Mouse (Mus musculus): ENCODE measurements at regions not wholly inside any gene's neighbourhood (a gene's known extent, or its start where the extent isn't known, plus 50 kb on each side); places are given as distances from the start of the nearest gene placed in this dataset.

DNA sequence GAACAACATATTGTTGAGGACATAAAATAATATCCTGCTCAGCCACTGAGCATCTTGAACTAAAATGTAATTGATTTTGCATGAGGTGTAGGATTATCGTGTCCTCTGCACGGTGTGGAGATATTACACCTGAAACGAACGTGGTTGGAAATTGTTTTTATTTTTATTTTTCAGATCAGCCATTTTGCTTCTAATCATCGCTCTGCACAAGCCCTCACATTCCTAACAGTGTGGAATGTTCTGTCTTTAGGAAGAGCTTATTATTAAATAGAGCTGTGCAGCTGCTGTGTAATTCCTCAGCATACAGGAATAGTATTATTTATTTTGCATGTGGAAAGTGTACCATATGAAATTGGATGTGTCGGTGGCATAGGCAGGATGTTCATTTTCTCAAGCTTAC, 1014.3 kb downstream of the Adgrl2 start:
- DNase-seq (ENCODE audit: low read depth, low spot score), result no peak

DNA sequence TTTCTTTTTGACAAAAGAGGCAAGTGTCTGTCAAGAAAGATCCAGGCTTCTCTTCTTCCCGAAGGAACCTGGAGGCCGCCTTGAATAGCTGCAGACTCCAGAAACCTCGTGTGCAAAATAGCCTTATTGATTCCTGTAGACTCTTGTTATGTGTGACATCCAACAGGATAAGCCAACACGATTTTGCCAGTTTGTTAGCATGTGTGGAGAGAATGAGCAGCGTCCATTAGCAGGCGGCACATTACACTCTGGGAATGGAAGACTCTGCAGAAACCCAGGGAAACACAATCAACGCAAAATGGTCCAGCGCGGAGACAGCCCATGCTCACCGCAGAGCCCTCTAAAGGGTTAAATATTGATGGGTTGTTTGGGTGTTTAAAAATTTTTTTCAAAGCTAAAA, 1014.9 kb downstream of the Adgrl2 start:
- DNase-seq (ENCODE audit: low read depth, low spot score), result no peak

DNA sequence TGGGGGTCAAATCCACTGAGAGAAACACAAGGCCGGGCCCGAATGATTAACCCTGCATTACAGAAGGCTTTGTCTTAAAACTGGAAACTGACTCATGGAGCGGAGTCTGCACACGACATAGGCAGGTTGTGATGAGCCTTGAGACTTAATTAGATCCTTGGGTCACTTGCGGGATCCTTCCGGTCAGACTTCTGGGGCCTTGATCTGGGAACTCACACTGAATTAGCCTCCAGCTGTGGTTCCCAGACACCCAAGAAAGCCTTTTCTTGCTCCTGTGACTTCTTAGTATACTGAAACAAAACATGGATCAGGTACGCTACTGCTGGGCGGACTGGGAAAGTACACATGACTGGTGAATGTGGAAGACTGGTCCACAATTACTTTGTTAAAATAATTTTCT, 1015.8 kb downstream of the Adgrl2 start:
- no peak for DNase-seq (ENCODE audit: low read depth, low spot score)

DNA sequence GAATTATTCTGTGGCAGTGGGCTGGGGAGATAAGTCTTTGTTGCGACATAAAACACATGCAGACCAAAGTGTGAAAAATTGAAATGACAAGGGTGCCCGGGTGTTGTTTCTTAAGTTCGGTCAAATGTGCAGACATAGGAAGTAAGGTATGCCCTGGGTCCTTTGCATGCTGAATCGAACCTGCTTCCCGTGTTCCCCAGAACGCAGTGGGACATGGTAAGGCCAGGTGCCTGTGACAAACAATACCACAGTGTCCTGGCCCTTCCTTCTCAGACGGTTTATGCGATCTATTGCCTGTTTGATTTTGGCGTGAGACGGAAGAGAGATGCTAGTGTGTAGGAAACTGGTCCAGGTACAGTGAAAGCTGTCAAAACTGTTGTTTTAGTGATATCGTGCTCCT, 1022.1 kb downstream of the Adgrl2 start:
- DNase-seq (ENCODE audit: low read depth, low spot score), result no peak

DNA sequence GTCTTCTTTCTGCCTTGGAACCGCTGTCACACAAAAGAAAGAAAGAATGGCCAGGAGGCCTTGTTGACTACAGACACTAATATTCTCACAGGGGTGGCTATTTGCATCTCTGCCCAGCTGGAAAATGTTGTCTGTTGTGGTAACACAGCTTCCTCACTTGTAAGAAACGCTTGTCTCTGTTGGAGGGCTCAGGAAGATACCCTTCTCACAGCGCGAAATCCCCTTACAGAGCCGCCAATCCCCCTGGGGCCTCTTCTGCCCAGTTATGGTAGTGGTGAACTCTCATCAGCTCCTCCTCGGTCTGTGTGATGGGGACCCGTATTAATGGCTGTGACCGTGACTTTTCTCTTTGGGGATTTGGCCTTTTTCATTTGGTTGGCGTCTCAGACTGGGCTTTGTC, 1022.5 kb downstream of the Adgrl2 start:
- DNase-seq (ENCODE audit: low read depth, low spot score), result no peak

DNA sequence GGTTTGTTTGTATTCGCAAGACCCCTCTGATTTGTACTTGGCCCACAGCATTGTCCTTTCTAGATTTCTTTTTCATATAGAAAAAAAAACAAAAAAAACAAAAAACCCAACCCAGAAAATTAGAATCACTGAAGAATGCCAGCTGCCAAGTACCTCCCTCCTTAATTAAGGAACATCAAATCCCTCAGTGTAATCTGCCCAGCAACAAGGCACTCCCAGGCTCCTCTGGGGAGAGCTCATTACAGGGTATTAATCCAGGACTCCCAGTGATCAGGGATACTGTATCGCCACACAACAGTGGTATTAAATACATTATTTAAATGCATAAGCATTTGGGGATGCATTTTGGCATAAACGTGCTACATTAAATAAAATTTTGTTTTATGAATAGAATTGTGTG, 1023.1 kb downstream of the Adgrl2 start:
- DNase-seq (ENCODE audit: low read depth, low spot score), result no peak

DNA sequence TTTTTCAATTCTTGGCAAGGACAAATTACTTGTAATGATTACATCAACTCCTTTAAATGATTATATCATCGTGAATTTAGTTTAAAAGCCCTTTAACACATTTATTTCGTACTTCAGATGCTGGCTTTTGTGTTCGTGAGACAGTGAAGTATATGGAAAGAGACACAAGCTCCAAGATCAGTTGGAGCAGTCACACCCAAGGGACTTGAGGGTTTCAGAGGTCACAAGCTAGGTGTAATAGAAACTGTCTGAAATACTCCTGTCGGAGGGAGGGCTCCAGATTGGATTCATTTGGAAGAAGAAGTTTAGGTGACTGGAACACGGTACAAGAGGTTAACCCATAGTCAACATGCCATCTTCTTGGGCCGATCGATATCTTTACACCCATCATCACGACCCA, 1023.5 kb downstream of the Adgrl2 start:
- no peak for DNase-seq (ENCODE audit: low read depth, low spot score)

DNA sequence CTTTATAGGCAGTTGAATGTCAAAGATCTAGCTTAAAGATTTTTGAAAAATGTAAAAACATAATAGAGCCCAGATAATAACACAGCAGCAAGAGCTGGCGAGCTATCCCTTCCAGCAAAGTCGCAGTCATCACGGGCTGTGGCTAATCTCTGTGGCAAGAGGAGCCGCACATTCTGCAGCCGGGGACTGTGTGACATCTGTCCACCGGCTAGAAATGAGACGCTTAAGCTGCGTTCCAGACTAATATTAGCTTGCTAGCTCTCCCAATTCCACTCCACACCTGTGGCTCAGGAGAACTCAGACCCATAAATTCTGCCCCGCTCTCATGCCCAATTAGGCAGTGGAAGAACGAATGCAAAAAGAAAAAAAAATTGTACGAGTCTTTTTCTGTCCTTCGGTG, 1024.0 kb downstream of the Adgrl2 start:
- DNase-seq (ENCODE audit: low read depth, low spot score), result no peak

DNA sequence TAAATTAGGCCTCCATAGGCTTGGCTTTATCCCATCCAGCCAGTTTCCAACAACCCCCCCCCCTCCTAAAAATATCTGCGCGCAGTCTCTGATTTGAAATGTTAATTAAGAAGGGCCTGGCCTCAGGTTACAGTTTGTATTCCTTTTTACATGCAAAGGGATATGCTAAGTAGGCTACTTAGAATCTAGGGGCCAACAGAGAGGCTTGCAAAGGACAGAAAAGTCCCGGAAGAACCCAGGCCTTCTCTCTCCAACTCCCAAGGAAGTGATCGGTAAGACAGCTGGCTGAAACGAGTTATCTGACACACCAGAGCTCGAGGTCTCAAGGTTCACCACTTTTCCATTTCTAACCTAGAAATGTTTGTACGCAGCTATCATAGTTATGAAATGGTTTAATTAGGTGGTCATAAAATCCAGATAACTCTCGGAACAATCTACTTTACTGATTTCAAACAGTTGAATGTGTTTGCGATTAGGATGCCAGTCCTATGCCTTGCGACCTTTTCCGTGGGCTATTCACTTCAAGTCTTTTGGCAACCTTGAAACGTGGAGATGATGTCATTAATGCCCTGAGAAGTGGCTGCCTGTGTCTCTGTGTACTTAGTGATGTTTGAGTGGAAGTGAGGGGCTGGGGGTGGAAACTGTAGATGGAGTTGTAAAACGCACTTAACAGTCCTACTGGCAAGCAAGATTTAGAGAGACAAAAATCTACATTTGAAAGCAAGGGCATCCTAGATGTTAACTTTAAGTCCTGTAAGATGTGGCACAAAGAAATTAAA, 1026.5 kb downstream of the Adgrl2 start:
- DNase-seq (ENCODE audit: low read depth, low spot score), result peak; percentile 90

DNA sequence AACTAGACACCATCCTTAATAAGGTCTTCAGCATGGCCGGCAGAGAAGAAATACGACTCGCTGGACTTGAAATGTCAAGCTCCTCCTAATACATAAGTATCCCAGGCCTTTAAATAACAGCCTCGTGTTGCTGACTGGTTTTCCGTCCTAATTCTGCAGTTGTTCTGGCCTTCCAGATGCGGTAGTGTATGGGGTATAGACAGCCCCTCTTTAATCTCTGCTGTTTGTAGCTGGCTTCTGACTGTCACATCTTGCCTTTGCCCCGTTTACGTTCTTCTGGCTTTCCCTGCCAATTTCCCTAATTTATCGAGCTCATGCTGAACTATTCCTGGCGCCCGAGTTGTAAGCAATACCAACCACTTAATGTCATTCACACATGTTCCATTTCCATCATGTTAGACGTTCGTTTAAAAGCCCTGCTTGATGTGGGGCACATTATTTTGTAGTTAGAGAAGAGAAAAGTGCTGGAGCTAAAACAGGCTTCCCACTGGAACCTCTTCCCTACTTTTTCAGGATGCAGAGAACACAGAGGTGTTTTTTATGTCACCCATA, 1042.2 kb downstream of the Adgrl2 start:
- DNase-seq (ENCODE audit: low read depth, low spot score), result no peak

DNA sequence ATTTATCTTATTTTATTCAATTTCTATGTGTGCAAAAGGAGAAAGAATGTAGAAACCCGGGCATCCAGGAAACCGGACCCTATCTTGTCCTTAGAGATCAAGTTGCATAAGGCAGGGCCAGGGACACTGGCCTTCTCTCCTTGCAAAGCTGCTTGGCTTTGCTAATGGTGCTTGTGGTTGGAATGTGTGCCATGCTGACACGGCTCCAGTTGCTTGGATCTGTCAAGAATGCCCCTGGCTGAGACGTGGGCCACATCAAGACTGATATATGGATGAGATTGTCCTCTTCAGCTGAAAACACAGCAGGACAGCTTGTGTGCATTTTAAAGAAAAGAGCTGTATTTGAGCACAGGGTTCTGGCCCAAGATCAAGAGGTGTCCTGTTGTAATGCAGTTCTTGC, 1047.0 kb downstream of the Adgrl2 start:
- DNase-seq (ENCODE audit: low read depth, low spot score), result no peak

DNA sequence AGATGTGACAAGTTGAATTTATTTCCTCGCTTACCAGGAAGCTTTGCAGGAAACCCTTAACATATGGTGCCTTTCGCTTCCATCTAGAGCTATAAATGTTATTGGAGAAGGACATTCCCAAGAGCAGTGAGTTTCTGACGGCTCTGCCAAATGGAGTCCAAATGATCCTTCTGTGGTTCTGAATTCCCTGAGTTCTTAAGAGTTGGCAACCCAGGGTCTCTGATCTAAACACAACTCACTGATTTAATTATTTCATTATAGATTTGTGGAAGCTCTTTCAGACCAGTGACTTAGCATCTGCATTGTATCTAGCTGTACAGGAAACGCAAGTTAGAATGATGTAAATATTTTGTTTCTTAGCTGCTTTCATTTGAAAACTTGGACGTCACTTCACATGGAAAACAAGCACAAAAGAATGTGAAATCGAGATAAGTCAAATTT, 1059.5 kb downstream of the Adgrl2 start:
- DNase-seq (ENCODE audit: low read depth, low spot score), result no peak

DNA sequence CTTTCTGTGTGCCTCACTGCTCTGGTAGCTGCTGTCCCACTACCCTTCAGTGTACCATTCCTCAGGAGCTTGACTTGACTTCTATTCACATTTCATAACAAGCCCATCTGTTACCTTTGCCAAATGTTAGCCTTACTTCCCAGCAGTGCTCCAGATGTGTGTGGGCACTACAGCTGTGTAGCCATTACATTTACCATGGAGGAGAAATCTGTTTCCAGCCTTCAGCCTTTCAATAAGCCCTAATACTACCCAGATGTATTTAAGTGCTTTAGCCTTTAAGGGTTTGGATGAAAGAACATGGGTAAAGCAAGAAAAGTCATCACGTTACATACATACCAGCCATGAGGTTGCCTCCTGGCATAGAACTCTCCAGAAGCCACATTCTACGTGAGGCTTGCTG, 1068.0 kb downstream of the Ttll7 start:
- DNase-seq (ENCODE audit: low read depth, low spot score), result no peak

DNA sequence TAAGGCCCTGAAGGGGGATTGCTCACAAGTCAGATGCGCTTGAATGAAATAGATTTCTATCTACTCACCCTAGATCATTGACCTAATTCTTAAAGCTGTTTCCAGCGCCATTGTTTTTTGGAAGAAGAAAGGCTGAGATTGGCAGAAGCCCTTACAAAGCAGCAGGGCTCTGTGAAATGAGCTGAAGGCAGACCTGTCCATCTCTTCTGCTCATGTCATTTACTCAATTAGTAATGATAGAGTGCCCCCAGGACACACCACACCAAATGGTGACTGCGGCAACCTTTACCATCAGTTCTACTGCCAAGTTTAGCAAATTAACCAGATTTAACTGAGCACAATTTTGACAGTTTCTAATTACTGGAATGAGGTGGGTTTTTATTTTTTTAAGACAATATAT, 1067.5 kb downstream of the Ttll7 start:
- DNase-seq (ENCODE audit: low read depth, low spot score), result no peak

DNA sequence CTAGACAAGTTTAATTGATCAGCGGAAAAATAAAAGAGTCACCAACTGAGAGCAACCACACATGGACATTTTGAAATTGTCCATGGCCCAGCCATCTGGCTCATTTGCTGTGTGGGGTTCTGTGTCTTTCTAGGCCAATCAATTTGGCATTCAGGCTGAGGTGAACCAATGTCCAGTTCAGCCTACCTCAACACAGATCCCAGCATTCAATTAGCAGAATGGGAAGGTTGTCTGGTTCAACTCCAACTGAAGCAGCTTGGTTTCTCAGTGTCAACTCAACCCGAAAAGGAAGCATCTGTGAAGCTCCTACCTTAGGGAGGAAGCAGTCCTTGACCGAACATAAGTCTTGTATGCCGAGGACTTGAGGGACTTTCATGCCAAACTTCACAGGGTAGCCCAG, 1067.0 kb downstream of the Ttll7 start:
- DNase-seq (ENCODE audit: low read depth, low spot score), result no peak

DNA sequence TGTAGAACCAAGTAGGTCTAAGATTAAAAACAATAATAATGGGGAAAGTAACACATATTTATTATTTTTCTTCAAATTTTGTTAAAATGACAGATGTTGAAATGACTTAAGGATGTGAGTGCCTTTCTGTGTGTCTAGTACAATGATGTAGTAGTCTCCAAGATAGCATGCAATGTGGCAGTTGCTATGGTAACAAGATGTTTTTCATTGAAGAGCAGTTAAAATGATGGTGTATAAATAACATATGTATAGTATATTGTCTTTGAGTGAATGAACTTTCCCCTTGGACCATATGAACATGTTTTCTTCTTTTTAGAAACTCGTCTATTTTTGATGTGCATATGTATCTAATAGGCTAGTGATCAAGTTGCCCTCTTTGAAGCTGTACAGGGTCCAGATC, 1044.6 kb downstream of the Ttll7 start:
- no peak for DNase-seq (ENCODE audit: low read depth, low spot score)

DNA sequence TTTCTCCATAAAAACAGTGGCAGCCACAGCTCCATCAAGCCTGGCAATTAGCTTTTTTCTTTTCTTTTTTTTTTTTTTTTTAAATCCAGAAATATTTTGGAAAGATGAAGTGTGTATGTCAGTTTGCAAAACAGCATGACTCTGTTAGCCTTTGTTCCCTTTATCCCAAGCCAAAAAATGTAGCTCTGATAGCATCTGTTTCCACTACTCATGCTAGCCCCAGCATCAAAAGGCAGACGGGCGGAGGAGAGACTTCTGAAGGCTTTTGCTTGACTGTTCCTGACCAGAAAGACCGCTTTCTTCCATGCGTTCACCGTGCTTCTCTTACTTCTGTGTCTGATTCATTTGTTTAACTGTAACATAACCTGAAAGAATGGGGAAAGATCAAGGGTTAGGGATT, 1039.5 kb downstream of the Ttll7 start:
- DNase-seq (ENCODE audit: low read depth, low spot score), result no peak

DNA sequence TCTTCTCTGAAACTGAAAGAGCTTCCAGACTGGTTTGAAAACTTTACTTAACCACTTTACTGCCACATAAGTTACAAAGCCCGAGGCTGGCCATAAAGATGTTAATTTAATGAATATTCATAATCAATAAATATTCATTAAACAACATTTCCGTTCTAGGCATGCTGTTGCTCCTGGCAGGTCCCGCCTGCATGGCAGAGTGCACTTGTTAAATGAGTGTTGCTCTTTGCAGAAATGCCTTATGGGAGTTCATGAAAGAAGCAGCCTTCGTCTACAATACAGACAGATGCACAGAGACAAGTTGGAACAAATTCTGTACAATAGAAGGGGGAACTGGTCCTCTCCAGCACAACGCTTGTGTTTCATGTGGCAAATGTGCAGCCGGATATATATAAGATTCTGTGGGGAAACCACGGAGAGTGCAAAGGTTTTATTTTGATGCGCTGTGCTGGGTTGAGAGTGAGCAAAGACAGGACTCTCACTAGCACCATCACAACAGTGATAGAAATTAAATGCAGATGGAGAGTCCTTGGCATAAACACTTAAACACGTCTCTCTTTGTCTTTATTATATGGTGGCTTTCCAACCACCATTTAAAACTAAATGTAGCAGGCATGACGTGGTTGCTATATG, 1034.2 kb downstream of the Ttll7 start:
- no peak for DNase-seq (ENCODE audit: low read depth, low spot score)

DNA sequence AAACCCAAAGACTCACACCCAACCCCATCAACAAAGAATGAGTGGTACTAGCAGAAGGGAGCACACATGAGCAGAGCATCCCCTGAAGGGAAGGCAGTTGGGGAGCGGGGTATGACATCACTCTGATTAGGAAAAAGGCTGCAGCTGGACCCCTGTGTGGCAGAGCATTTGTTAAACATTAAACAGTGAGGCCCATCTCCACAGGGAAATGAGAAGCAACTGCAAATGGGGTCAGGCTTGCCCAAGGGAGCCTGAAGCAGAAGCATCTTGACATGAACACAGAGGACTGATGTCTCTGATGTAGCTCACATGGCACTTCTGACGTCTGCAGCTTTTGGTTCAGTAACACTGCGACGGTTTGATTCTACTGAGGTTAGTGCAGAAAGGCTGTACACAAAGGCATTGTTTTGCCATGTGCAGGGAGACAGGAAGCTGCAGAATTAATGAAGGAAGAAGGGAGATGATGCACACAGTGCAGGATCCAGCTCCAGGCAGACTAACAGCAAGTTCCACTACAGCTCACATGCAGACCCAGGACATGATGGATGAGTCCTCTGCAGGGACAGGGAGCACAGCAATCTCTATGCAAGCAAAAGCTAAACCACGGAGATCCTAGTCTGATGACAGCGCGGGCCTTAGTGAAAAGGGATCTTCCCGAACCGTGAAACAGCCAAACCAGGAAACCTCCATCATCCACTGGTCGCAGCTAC, 1030.9 kb downstream of the Ttll7 start:
- no peak for DNase-seq (ENCODE audit: low read depth, low spot score)

DNA sequence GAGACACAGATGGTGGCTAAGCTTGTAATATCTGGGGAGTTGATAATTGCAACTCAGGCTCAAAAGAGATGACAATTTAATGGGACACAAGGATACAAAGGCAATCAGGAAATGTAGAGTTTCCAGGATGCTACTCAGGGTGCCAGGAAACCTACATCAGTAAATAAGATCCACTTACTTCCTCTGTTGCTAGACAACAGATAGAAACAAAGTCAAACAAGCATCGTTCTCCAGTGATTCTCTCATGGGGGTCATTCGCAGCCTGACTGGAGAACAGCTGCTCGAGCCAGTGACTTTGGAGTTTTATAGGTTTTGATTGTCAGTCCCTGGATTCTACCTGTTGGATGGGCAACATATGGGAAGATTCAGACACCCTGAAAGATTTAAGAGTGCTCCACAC, 1026.5 kb downstream of the Ttll7 start:
- DNase-seq (ENCODE audit: low read depth, low spot score), result no peak

DNA sequence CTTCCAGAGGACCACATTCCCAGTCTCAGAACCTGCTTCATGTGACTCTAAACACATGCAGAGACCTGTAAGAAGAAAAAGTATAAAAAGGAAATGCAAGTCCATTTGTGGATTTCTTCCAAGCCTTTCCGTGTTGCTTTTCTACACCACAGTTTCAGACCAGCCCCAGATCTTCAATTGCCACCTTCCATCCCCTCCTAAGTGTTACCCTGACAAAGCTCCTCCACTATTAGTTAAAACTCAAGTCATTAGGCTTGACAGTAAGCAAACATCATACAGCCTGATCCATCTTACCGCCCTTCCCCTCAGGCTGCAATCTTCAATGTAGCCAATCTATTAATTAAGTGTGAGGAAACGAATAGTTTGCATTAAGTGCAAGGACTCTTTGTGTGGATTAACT, 1016.1 kb downstream of the Ttll7 start:
- no peak for DNase-seq (ENCODE audit: low read depth, low spot score)

DNA sequence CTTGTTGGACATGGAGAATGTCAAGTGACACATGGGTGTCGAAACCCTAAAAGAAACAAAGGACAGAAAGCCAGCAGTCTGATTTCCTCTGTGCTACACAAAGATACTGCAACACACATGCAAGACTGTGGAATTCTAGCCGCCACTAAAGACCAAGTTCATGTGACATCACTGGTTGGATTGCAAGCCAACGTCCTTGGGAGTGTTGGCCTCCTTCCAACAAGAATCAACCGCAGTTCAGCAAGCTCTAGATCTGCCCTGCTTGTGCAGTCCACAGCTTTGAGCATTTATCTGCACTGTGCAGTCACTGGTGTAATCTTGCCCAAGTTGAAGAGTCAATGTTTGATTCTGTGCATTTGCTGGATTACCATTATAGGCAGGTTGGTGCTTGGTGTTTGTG, 1001.2 kb downstream of the Ttll7 start:
- DNase-seq (ENCODE audit: low read depth, low spot score), result no peak

DNA sequence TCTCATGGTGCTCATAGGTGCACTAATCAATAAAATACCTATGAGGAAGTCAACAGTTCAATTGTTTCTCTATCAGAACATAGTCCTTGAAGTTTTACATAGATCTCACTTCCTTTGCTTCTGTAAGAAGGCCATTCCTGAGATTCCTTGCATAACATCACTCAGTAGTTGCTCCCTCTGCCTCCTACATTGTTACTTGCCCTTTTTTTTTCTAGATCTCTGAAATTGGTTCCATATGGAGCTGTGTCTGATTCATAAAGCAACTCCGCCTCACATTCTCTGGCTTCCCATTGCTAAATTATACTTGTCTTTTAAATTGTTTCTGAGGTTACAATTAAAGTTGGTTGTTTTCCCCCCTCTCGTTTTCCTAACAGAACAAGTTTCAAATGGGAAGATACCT, 1000.7 kb downstream of the Ttll7 start:
- no peak for DNase-seq (ENCODE audit: low read depth, low spot score)
